Mouse (Mus musculus): ENCODE results near the gene Stk11ip.

Stk11ip gene

DNA sequence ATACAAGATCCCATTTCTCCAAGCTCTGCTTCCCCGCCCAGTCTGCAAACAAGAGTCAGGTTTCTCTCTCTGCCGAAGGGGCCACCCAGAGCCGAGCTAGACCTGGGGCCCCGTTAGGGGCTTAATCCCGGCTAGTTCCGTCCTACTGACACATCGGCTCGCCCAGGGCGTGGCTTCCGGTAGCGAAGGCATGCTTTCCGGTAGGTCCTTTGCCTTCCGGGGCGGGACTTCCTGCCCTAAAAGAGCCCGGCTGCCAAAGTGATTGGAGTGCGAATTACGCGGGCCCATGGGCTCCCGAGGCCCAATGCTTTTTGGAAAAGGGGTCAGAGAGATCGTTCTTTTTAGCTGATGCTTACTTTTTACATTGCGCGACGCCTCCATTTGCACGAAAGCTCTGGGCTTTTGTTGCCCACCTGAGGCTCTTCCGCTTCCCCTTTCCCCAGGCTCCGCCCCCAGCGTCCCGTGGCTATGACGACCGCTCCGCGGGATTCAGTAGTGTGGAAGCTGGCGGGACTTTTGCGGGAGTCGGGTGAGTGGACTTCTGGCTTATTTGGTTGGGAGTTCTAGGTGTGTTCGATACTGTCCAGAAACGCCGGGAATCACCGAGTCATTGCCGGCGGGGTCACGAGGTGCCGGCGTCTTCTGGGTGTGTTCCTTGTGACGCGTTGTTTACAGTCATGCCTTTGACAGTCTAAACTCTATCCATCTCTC is at the start of gene Stk11ip:
Gene Stk11ip, plus strand, starts transcription at position 209 of the 711 bp plus-strand sequence.
- DNase-seq (ENCODE audit: low spot score in 2 of 2), result peak; percentile 93 to 94

DNA sequence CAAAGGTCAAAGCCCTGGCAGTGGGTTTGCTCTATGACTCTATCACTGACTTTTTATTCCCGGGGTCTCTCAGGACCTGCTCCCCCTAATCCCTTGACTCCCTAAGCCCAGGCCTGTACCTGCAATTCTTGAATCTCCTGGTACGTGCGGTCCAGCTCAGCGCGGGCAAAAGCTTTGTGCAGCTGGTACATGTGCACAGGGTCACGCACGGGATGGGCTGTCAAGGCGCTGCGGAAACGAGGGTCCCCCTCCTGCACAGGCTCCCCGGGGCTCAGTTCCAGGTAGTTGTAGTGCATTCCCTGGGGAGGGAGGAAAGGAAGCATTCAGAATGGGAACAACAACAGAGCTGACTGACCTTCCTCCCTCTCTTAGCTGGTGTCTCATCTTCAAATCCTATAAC is 44.9 kb upstream of the Stk11ip start:
- no peak for DNase-seq (ENCODE audit: low spot score in 2 of 2)

DNA sequence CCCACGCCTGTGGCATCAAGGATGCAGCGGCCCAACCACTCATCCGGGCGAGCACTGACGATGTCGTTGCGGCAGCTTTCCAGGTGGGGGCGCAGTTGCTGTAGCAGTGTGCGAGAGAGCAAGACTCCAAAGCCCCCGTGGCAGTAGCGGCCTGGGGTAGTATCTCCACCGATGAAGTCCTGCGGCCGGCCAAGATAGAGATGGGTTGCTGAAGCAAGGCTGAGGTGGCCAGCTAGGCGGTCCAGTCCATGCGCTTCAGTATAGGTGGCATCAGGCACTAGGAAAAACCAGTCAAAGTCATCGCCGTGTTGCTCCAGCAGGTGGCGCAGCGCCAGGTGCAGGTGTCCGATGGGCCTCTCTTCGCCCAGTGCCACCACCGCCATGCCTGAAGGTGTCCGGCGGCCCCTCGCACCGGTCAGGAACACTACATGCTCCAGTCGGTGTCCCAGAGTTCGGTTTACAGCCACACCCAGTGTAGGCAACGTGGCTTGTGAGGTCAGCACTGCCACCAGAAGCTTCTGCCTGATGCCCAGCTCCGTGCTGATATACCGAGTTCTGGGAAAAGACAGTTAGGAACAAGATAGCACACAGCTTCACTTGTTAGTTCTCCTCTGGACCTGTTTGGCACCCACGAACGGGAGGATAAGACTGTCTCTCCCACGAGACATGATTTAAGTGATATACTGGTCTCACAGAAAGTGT is 43.9 kb upstream of the Stk11ip start:
- DNase-seq (ENCODE audit: low spot score in 2 of 2), result peak; percentile 77 to 83

DNA sequence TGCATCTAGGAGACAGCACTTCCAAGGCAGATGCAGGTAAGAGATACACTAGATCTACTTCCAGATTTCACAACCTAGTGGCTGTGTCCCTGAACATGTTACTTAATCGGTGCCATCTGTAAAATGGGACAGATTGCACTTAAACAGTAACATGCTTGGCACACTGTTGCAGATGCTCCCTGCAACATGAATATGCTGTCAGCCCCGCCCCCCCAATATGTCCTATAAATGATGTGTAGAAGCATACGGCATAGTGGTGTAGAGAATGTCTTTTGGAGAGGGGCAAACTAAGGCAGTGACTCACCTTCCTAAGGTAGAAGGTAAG is 43.4 kb upstream of the Stk11ip start:
- no peak for DNase-seq (ENCODE audit: low spot score in 2 of 2)

DNA sequence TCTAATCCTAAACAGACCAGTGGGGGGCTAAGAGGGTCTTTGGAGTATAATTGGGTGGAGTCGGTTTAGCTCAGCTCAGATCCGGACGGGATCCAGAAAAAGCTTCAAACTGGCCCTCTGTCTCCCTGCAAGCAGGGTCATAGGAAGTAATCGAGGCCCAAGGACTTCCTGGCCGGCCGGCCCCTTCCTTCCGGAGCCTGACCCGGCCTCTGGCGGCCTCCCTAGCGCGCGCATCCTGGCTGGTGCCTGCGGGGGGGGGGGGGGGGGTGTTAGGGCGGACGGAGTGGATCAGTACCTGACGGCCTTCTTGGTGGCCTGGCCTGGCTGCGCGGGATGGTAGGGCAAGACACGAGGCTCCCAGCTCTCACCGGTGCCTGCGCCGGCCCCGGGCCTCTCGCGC is 42.8 kb upstream of the Stk11ip start:
- DNase-seq (ENCODE audit: low spot score in 2 of 2), result no peak

DNA sequence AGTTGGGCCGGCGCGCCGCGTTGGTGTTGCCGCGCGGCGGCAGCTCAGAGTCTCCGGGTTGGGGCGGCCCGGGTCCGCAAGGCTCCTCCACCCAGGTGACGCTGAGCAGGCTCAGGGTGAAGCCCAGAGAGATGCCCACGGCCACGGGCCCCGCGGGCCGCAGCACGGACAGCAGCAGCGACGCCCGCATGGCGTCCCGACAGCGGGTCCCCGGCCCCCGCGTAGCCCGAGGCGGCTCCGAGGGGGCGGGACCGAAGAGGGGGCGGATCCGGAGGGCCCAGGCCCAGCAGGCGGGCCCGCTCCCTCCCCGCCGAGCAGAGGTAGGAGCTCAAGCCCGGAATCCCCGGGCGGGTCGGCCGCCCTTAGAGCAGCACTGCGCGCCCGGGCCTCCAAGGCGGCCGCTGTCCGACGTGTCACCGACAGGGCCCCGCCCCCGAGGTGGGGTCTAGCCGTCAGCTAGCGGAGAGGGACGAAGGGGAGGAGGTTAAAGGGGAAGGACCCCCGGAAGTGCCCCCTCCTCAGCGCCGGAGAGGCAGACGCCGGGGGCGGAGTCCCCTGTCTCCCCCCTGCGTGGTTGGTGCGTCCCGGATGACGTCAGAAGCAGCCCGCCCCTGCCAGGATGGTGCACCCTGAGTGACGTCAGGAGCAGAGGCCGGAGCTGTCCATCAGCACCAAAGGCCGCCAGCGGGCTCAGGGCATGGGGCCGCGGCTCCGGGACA is 42.3 kb upstream of the Stk11ip start, which contains the start of the genes Chpf and Tmem198:
Gene Chpf, minus strand, starts transcription at position 392 of the 719 bp plus-strand sequence.
Gene Tmem198, plus strand, starts transcription at position 617 of the 719 bp plus-strand sequence.
- peak; percentile 96 to 97 for DNase-seq (ENCODE audit: low spot score in 2 of 2)

DNA sequence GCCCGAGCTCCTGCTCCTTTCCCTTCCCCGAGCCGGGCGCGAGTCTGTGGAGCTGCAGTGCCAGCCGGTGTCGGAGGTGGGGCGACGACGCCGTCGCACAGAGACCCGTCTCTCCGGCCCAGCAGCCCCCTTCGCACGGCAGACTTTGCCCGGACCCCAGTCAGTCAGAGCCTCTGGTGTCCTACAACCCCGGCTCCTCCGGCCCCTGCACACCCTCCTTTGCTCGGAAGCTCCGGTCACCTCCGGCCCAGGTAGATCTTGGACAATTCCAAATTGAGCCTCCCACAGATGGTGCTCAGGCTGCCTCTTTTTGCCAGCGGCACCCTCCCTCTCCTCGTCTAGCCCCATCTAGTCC is 41.7 kb upstream of the Stk11ip start:
- no peak for DNase-seq (ENCODE audit: low spot score in 2 of 2)

DNA sequence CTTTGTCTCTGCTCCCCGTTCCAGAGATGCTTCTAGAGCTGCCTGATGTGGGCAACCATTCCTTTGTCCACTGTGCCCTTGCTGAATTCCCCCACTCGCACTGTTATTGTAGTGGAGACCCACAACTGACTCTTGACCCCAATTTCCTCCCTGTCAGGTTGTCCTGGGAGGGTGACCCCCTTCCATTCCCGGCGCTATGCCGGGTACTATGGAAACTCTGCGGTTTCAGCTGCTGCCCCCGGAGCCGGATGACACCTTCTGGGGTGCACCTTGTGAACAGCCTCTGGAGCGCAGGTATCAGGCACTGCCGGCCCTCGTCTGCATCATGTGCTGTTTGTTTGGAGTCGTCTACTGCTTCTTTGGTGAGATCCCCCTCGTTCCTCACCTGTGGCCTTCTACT is 41.3 kb upstream of the Stk11ip start:
- DNase-seq (ENCODE audit: low spot score in 2 of 2), result no peak

DNA sequence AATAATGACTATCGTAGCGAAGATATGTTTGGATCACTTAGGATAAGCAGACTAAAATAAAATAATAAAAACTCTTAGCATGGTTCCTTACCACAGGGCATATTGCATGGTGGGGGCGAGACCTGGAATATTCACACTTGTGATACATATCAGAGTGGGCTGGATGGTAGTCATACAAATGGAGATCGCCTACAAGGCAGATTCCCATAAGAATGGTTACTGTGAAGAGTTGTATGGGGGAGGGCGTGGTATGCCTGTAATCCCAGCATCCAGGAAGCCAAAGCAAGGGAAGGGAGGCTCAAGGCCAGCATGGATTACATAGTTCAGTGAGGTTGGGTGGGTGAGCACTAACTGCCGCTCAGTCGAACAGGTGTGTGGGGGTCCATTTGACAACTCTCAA is 40.6 kb upstream of the Stk11ip start:
- no peak for DNase-seq (ENCODE audit: low spot score in 2 of 2)

DNA sequence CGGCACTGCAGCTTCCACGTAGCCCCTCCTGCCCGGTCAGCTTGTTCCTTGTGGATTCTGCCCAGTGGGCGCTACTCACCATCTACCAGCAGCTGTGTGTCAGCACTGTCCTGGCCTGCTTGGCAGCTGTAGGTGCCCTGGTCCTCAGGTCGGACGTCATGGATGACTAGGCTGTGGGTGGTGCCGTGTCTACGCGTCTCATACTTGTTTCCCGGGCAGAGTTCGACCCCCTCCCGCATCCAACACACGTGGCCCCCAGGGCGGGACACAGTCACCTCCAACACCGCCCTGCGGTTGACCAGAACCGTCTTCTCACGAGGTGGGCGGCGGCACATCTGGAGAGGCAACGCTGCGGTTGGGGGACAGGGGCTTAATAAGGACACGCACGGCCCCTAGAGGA is 34.8 kb upstream of the Stk11ip start:
- DNase-seq (ENCODE audit: low spot score in 2 of 2), result no peak

DNA sequence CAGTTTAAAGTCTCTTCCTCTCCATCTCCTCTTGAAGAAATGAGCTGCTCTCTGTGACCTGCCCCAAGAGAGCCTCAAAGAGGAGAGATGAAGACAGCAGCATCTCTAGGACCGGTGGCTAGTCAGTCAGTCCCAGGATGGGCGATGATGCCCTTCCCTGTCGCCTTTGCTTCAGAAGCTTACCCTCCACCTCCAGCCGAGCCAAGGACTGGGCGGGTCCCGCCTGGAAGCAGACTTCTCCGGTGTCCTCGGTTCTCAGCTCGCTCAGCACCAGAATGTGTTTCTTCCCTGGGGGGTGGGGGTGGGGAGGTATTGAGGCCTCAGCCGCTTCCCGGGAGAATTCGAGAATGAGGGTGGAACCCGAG is 34.3 kb upstream of the Stk11ip start:
- DNase-seq (ENCODE audit: low spot score in 2 of 2), result no peak

DNA sequence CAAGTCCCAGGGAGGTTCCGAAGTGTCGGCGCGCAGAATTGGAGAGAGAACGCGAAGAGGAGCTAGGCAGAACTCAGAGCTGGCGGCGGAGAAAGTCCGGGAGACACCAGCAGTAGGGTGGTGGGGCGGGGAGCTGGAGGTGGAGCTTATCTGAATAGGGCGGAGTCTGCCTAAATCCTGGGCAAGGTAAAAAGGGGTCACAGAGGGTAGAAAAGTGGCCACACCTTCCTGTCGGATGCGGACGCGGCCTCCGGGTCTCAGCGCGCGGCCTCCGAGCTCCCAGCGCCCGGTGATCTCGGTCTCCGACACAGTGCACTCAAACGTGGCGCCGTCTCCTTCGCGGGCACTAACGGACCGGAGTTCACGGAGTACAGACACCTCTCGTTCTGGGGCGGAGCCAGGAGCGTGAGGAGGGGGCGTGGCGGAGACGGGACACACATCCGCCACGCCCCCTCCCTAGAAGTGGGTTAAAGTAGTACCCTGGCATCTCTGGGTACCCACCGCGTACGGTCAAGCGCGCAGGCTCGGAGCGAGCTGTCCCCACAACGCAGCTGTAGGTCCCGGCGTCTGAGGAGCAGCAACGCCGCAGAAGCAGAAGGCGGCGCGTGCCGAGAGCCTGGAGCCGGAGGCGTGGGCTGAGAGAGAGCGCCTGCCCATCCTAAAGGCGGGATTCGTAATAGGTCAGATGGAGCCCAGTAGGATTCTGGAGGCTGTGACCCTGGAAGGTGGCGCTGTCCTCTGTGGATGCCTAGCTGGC is 33.7 kb upstream of the Stk11ip start:
- peak; percentile 62 to 80 for DNase-seq (ENCODE audit: low spot score in 2 of 2)

DNA sequence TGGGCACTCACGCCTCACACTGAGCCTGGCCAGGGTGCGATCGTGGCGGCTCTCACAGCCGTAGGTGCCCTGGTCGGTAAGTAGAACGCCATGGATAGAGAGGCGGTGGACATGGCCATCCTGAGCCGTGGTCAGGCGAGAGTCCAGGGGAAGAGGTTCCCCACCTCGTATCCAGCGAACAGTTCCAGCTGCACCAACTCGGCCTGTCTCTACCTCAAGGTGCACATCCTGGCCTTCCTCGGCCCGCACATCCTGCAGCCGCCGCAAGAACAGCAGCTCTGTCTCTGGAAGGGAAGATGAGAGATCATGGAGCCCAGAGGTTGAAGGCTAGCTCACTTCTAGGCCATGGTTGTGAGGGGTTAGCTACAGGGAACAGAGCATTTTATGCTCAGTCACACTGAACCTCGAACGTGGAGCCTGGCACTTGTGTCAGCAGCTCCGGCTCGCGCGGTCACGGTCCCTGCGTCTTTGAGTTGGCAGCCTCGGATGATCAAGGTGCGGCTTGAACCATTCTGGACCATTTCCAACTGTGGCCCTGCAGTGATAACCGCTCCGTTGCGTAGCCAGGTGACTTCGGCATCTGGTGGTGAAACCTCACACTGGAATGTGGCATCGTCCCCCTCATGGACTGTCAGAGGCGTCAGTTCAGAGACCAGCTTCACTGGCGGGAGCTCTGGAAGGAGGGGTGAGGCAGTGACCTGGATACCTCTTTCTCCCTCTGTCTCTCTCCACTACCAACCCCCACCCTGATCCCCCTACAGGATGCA is 30.4 kb upstream of the Stk11ip start:
- DNase-seq (ENCODE audit: low spot score in 2 of 2), result no peak

DNA sequence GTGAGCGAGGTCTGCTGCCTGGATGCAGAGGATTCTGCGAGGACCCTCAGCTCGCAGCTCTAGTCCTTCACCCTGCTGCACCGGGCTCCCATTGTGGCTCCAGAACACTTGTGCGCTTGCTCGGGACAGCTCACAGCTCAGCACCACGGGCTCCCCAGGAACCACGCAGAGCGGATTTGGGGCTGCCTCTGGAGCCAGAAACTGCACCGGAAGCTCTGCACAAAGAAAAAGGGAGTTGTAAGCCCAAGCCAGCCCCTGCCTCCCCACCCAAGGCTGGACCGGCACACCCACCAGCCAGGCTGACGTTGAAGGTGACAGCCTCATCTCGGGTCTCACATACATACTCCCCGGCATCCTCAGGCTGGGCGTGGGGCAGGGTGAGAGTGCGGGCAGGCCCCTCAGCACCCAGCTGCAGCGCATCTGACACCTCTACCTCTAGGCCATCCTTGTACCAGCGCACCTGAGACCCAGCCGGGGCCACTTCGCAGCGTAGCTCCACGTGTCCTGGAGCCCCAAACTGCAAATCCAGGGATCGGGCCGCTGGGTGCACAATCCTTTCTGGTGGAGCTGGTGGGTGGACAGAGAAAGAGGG is 28.7 kb upstream of the Stk11ip start:
- DNase-seq (ENCODE audit: low spot score in 2 of 2), result no peak

DNA sequence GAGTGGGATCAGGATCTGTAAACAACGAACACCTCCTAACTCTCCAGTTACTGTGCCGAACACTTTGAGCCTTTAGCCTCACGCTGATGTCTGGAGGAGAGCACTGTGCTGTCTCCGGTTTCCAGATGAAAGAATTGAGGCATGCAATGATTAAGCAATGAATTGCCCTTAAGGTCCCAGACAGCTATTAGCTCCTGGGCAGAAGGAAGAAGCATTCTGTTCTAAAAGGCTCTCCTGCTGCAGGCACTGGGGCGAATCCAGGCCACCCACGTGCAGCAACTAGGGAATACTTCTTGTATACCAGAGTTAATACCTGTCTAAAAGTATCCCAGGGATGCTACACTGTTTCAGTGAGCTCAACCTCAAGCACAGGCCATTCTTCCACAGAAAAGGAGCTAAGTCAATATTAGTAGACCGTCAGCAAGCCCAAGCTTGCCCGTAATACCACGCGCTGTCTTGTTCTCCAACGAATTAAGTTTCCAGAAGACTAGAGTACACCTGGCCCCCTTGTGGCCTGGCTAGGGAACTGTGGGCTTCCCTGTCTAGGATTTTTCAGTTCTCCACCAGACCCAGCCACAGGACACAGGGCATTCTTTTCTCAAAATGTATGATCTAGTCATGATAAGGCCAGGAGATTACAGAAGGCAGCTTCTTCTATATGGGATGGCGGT is 26.3 kb upstream of the Stk11ip start:
- DNase-seq (ENCODE audit: low spot score in 2 of 2), result no peak

DNA sequence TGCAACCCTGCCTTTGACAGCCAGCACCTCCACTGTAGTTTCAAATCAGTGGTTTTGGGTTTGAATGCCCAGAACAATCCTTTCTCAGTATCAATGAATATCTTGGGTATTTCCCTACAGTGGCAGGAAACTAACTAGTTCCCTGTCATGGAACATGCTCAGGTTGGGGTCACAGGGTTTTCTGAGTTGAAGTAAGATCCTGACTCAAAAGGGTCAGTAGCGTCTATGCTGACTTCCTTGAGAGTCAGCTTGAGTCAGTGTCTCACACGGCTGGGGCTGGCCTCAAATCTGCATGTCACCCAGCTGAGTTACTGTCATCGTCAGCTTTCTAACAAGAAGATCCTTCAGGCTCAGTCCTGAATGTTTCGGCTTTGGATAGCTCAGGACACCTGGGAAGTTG is 22.4 kb upstream of the Stk11ip start:
- no peak for DNase-seq (ENCODE audit: low spot score in 2 of 2)

DNA sequence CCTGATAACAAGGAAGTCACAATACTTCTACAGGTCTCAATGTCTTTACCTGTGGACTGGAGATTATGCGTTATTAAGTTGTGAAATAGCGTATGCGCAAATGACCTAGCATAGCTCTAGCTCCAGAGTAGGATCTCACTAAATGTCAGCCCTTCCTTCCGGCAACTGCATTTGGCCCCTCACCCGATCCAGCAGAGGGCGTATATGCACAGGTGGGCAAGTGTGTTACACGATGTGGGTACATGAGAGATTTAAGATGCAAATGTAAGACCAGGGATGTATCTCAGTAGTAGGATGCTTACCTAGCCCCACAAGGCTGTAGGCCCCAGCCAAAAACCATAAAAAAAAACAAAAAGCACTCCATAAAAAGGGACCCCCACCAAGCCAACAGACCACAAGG is 21.9 kb upstream of the Stk11ip start:
- no peak for DNase-seq (ENCODE audit: low spot score in 2 of 2)

DNA sequence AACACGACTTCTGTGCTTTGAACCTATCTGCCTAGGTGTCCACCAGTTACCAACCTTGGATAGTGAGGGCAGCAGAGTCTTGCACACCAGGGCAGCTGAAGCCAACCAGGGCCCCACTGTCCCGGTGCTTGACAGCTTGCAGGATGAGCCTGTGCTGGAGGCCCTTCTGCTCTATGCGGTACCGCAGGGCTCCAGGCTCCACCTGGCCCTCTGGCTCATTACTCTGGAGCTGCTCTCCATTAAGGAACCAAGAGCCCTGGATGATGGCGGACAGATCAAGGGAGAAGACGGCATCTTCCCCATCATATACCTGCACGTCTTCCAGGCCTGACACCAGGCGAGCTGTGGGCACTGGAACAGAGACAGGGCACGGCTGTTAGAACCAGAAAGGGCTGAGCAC is 19.4 kb upstream of the Stk11ip start:
- DNase-seq (ENCODE audit: low spot score in 2 of 2), result no peak

DNA sequence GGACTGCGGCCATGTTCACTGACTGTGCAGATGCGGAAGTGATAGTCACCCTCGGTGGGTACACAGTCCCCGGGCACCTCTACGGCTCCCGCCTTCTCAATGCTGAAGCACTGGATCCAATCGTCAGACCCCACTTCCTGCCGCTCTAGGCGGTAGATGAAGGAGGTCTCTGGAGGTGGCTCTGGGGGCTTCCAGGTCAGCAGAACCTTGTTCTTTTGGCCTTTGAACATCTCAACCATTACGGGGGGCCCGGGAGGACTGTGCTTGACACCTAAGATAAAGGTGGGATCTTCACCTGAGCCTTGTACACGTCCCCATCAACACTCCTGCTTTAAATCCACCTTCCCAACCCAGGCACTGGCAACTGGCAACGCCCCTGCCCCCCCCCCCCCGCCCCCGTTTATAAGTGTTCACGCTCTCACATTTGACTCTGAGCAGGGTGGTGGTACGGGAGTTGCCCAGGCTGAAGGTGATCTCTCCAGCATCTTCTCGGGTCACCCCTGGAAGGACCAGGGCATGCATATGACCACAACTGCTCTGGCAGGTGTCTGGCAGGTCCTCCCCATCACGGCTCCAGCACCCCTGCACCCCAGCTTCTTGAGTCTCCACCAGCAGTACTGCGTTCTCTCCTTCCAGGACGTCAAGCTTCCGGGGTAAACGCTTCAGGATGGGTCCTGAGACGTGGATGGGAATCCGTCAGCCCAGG is 18.2 kb upstream of the Stk11ip start:
- no peak for DNase-seq (ENCODE audit: low spot score in 2 of 2)

DNA sequence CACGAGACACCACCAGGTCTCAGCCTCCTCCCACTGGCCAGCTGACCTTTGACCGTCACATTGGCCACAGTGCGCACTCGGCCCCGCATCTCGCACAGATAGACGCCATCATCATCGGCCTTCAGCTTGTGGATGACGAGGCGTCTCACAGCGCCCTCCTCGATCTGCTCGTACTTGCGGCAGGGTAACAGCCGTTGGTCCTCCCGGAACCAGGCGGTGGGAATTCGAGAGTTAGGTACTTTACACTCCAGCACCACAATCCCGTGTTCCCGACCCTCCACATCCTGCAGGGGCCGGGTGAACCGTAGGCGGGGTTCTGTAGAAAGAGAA is 17.7 kb upstream of the Stk11ip start:
- no peak for DNase-seq (ENCODE audit: low spot score in 2 of 2)
